Mouse (Mus musculus): Measurements from ENCODE around the gene Map3k19. TPM values are rescaled to one million over a fixed set of nuclear protein-coding genes. Genes with fewer than 3 reads are reported as not detected.

Map3k19 gene
- polyA plus RNA-seq, 1 experiment: not detected

GRCm38 (mm10) chr1:127858945-127859648 is 4.3 kb upstream of the Map3k19 start:
- Histone ChIP-seq H3K4me3 (ENCODE audit: insufficient read depth, low read depth, low read length) (no peak overlapping the region), H3K4me1 (ENCODE audit: control insufficient read depth, insufficient read depth, low read length) (peaks cover 2% of the 10 kb centered on the region; the same call in 1 of the 2 replicates), H3K27ac (ENCODE audit: insufficient read depth, low read depth, low read length) (no peak overlapping the region)
- WGBS: 81% methylated on average over 9 of the region's 9 CpGs
- no peak for TF ChIP-seq POLR2A (IDR thresholded peaks at IDR 0.05; ENCODE audit: insufficient read depth, low read depth, low read length)
- no peak for TF ChIP-seq CTCF (IDR thresholded peaks at IDR 0.05; ENCODE audit: insufficient read depth, low read depth, low read length)

- TF ChIP-seq POLR2A (IDR thresholded peaks at IDR 0.05; ENCODE audit: insufficient read depth, low read depth, low read length) (no peak), CTCF (IDR thresholded peaks at IDR 0.05; ENCODE audit: insufficient read depth, low read depth, low read length) (no peak)
- peaks cover 2% of the 10 kb centered on the region; the same call in 1 of the 2 replicates for H3K4me1 ChIP-seq (ENCODE audit: control insufficient read depth, insufficient read depth, low read length)
- 77% methylated on average over 7 of the region's 7 CpGs for WGBS
- H3K27ac ChIP-seq (ENCODE audit: insufficient read depth, low read depth, low read length): no peak overlapping the region
- no peak overlapping the region for H3K4me3 ChIP-seq (ENCODE audit: insufficient read depth, low read depth, low read length)
These were observed 4.7 kb downstream of the Map3k19 start for GRCm38 (mm10) chr1:127850075-127850610.

GRCm38 (mm10) chr1:127845472-127845871 is 9.4 kb downstream of the Map3k19 start:
- TF ChIP-seq CTCF (IDR thresholded peaks at IDR 0.05; ENCODE audit: insufficient read depth, low read depth, low read length) (no peak), POLR2A (IDR thresholded peaks at IDR 0.05; ENCODE audit: insufficient read depth, low read depth, low read length) (no peak)
- WGBS: 87% methylated on average over 5 of the region's 5 CpGs
- H3K27ac ChIP-seq (ENCODE audit: insufficient read depth, low read depth, low read length): no peak overlapping the region
- H3K4me1 ChIP-seq (ENCODE audit: control insufficient read depth, insufficient read depth, low read length): no peaks in the 10 kb centered on the region
- no peak overlapping the region for H3K4me3 ChIP-seq (ENCODE audit: insufficient read depth, low read depth, low read length)

- 28% methylated on average over 1 of the region's 1 CpGs for WGBS
- TF ChIP-seq CTCF (IDR thresholded peaks at IDR 0.05; ENCODE audit: insufficient read depth, low read depth, low read length) (no peak), POLR2A (IDR thresholded peaks at IDR 0.05; ENCODE audit: insufficient read depth, low read depth, low read length) (no peak)
- Histone ChIP-seq H3K27ac (ENCODE audit: insufficient read depth, low read depth, low read length) (no peak overlapping the region), H3K4me1 (ENCODE audit: control insufficient read depth, insufficient read depth, low read length) (no peaks in the 10 kb centered on the region), H3K4me3 (ENCODE audit: insufficient read depth, low read depth, low read length) (no peak overlapping the region)
These were observed 16.2 kb downstream of the Map3k19 start for GRCm38 (mm10) chr1:127838602-127839001.

- TF ChIP-seq CTCF (IDR thresholded peaks at IDR 0.05; ENCODE audit: insufficient read depth, low read depth, low read length) (no peak), POLR2A (IDR thresholded peaks at IDR 0.05; ENCODE audit: insufficient read depth, low read depth, low read length) (no peak)
- H3K27ac ChIP-seq (ENCODE audit: insufficient read depth, low read depth, low read length): no peak overlapping the region
- H3K4me1 ChIP-seq (ENCODE audit: control insufficient read depth, insufficient read depth, low read length): no peaks in the 10 kb centered on the region
- 62% methylated on average over 4 of the region's 4 CpGs for WGBS
- H3K4me3 ChIP-seq (ENCODE audit: insufficient read depth, low read depth, low read length): no peak overlapping the region
These were observed 18.2 kb downstream of the Map3k19 start for GRCm38 (mm10) chr1:127836619-127837018.

GRCm38 (mm10) chr1:127834202-127834601 is 20.6 kb downstream of the Map3k19 start:
- WGBS: 82% methylated on average over 4 of the region's 4 CpGs
- no peaks in the 10 kb centered on the region for H3K4me1 ChIP-seq (ENCODE audit: control insufficient read depth, insufficient read depth, low read length)
- TF ChIP-seq CTCF (IDR thresholded peaks at IDR 0.05; ENCODE audit: insufficient read depth, low read depth, low read length) (no peak), POLR2A (IDR thresholded peaks at IDR 0.05; ENCODE audit: insufficient read depth, low read depth, low read length) (no peak)
- H3K4me3 ChIP-seq (ENCODE audit: insufficient read depth, low read depth, low read length): no peak overlapping the region
- H3K27ac ChIP-seq (ENCODE audit: insufficient read depth, low read depth, low read length): no peak overlapping the region

GRCm38 (mm10) chr1:127833714-127834113 is 21.1 kb downstream of the Map3k19 start:
- WGBS: 50% methylated on average over 2 of the region's 2 CpGs
- no peak for TF ChIP-seq POLR2A (IDR thresholded peaks at IDR 0.05; ENCODE audit: insufficient read depth, low read depth, low read length)
- no peak for TF ChIP-seq CTCF (IDR thresholded peaks at IDR 0.05; ENCODE audit: insufficient read depth, low read depth, low read length)
- H3K4me1 ChIP-seq (ENCODE audit: control insufficient read depth, insufficient read depth, low read length): no peaks in the 10 kb centered on the region
- H3K27ac ChIP-seq (ENCODE audit: insufficient read depth, low read depth, low read length): no peak overlapping the region
- no peak overlapping the region for H3K4me3 ChIP-seq (ENCODE audit: insufficient read depth, low read depth, low read length)

GRCm38 (mm10) chr1:127830215-127830921 is 24.5 kb downstream of the Map3k19 start:
- no peaks in the 10 kb centered on the region for H3K4me1 ChIP-seq (ENCODE audit: control insufficient read depth, insufficient read depth, low read length)
- no peak overlapping the region for H3K27ac ChIP-seq (ENCODE audit: insufficient read depth, low read depth, low read length)
- TF ChIP-seq CTCF (IDR thresholded peaks at IDR 0.05; ENCODE audit: insufficient read depth, low read depth, low read length) (no peak), POLR2A (IDR thresholded peaks at IDR 0.05; ENCODE audit: insufficient read depth, low read depth, low read length) (no peak)
- WGBS: 87% methylated on average over 13 of the region's 13 CpGs
- no peak overlapping the region for H3K4me3 ChIP-seq (ENCODE audit: insufficient read depth, low read depth, low read length)

- H3K4me3 ChIP-seq (ENCODE audit: insufficient read depth, low read depth, low read length): no peak overlapping the region
- 10% methylated on average over 2 of the region's 2 CpGs for WGBS
- TF ChIP-seq CTCF (IDR thresholded peaks at IDR 0.05; ENCODE audit: insufficient read depth, low read depth, low read length) (no peak), POLR2A (IDR thresholded peaks at IDR 0.05; ENCODE audit: insufficient read depth, low read depth, low read length) (no peak)
- no peak overlapping the region for H3K27ac ChIP-seq (ENCODE audit: insufficient read depth, low read depth, low read length)
- no peaks in the 10 kb centered on the region for H3K4me1 ChIP-seq (ENCODE audit: control insufficient read depth, insufficient read depth, low read length)
These were observed 27.5 kb downstream of the Map3k19 start for GRCm38 (mm10) chr1:127827325-127827724.

Data from olfactory bulb, adult 2 months (tissue).